Mouse (Mus musculus) spleen, embryonic (tissue): ENCODE measurements around the gene Ipmk.
"Not testable (repeated sequence)": the region's sequence is repeated elsewhere in the genome, so short reads cannot be mapped to it uniquely, and the experiment has no call there.

Experiments used
- CTCF ChIA-PET: fragments of 350-600 bp; sonication (Branson Sonifier 250); formaldehyde crosslinking; loops from one replicate; lab custom pipeline; 2022; lab: Charles Lee

The Ipmk gene

DNA sequence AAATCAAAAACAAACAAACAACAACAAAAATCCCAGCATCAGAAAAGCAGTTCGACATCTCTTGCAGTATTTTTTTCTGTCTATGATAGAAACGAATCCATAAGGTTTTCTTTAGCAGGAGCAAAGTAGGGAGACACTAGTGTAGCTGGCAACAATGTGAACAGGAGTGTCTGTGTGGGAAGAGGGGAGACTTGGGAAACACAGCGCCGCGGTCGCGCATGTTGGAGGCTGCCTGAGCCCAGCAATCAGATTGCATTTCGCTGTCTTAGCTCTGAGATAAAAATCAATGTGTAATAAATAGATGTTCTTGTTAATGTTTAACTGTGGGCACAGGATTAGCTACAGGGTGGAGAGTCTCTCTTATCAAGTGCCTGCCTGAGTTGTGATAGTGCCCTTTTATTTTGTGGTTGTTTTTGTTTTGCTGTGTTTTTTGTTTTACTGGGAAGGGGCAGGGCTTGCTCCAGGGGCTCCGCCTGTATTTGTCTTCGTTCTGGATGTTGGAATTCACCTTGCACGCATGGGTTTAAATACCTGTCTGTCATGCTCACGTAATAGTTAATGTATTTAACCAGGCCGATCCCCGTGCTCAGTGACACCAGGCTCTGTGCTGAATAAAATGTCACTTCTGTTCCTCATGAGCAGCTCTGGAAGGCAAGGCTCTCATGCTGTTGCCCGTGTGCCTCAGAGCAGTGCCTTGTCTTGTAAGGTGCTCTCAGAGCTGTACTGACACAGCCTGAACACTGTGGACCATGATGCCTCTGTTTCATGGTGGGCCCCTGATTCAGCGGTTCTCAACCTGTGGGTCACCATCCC lies 20.8 kb downstream of the Ipmk start:
- CTCF ChIA-PET = no interaction called here

DNA sequence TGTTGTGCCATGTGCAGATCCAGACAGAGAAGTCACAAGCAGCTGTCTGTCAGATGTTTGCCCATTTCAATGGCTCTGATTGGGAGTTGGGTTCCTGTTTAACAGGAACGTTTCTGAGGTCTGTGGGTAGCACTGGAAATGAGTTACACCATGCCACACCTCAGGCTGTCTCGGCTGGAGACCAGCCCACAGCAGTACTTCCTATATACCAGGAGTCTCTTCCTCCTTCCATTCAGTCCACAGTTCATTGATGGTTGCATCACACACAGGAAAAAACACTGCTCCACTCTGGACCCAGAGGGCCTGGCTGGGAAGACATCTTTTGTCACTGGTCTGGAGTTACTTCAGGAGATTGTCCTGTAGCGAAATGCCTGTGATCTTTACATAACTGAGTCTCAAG lies 21.9 kb downstream of the Ipmk start:
- CTCF ChIA-PET = no interaction called here

DNA sequence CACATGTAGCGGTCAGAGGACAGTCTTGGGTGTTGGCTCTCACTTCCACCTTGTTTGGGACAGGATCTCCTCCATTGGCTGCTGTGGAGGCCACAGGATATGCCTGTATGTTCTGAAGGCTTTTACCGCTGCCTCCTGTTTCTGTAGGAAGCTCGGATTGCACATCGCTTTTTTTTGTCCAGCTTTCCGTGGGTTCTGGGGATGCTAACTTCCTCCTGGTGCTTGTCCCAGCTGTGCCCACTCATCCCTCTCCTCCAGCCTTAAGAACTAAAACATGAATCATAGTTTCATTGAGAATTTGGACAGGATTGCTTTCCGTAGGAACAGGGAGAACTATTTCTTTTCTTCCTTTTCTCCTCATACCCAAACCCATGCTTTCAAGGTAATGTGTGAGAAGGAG lies 24.3 kb downstream of the Ipmk start:
- CTCF ChIA-PET = no interaction called here

DNA sequence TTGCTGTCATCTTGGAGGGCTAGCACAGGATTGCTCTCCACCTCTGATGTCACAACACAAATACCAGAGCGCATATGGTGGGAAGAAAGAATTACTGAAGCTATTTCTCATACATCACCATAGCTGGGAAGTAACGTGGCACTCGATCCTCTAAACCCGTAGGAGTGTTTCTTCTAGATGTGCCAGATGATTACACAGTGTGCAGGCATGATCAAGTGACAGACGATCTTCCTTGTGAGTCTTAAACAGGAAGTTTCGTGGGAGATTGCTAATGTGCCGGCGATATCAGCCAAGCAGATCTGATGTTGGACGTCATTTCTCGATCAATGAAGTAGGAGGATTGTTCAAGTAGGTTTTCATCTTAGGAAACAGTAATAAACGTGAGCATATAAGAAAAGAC lies 26.1 kb downstream of the Ipmk start:
- CTCF ChIA-PET = no interaction called here

DNA sequence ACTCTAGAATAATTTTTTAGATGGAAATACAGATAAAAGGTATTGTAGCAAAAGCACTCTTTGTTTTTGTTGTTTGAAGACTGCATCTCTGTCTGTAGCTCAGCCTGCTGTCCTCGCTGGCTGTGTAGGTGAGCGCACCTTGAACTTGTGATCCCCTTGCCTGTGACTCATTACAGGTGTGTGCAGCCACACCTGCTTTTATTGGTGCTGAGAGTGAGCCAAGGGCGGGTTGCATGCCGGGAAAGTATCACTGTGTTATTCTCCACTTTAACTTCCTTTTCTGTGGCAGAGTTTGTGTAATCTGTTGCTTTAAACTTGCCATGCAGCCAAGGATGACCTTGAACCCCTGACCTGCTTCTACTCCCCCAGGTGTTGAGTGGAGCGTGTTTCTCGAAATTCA lies 28.5 kb downstream of the Ipmk start:
- CTCF ChIA-PET = interaction anchor here (0.6 kb wide), 1 partner anchor 67 kb away, joined by 8 read pairs; no protein-coding TSS in a partner anchor

DNA sequence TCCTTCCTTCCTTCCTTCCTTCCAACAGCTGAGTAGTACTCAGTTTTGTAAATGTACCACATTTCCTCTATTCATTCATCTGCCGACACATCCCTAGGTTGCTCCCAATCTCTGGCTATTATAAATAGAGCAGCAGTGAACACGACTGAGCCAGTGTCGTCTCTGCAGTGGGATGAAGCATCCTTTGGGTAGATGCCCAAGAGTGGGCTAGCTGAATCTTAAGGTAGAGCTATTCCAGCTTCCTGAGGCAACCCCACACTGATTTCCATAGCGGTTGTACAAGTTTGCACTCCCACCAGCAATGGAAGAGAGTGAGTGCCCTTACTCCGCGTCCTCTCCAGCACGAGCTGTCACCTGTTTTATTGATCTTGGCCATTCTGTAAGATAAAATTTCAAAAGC lies 32.8 kb downstream of the Ipmk start:
- CTCF ChIA-PET = no interaction called here

DNA sequence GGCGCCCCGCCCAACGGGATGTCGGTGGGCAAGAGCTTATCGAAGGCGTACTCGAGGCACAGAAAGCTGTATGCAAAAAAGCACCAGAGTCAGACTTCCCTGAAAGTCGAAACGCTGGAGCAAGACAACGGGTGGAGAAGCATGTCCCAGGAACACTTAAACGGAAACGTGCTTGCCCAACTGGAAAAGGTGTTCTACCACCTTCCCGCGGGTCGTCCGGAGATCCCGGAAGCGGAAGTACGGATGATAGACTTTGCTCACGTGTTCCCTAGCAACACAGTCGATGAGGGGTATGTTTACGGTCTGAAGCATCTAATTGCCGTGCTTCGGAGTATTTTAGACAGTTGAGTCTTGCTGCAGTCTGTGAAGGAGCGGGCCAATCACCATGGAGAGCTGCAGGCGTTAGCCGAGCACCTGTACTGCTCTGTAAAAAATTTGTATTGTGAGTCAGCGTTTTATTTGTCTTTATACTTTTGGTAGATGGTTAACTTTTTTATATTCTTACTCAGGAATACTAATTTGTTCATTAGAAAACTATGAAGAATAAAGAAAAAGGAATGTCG lies 34.0 kb downstream of the Ipmk start:
- CTCF ChIA-PET = no interaction called here

DNA sequence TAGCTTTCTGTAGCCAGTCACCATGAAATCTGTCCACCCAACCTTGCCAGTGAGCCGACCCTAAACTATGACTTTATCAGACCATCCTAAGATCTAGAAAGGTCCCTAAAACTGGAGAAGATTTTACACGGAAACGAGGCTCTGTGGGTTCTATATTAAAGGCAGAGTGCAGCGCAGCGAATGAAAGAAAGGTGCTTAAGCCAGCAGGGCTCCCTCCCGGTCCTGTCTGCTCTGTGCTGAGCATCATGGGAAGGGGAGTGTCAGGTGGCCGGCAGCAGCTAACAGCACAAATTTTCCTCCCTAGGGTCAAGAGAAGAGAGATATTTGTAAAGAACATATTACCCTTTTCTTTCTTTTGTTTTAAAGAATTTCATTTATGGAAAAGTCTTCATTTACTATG lies 34.5 kb downstream of the Ipmk start:
- CTCF ChIA-PET = no interaction called here

DNA sequence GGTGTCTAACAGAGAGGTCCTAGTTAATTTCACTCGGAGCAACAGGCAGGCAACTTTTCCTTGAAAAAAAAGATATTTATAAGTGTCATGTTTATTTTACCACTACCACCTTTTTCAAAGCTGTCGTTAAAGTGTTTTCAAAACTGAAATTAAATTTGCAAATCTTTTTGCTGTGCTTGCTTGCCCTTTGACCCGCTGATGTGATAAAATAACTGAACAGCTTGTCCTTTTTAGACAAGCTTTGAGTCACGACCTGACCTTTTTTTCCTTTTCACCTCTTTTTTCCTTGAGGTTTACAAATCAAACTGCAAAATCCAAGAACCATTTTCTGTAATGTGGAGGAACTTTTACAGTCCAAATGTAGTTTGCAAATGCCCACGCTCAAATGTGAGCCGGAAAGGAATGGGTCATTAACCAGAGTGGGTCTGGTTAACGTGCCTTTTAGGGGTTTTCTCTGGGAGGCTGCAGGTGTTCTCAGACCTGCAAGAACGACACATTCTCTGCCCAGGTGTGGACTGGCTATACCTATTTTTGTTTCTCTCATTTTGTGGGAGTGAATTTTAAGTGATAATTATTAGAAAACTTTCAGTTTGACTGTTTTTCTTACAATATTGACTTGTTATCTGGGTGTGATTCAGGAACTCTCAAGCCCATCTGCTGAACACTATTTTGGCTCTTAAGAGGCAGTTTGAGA lies 35.4 kb downstream of the Ipmk start:
- CTCF ChIA-PET = no interaction called here

DNA sequence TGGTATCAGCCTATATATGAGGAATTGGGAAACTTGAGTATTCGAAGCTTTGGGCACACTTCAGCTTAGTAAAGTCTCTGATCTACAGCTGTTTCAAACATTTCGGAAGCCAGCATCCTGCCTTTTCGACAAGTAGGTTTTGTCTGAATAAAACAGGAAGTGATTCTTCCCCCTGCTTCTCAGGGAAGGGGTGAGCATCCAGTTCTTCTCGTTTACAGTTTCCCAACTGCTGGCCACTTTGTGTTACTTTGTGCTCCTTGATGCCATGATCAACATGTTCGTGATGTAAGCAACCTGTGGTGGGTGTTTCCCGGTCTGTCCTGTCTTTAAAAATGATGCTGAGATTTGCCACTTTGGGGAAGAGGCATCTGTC lies 36.0 kb downstream of the Ipmk start:
- CTCF ChIA-PET = not testable (repeated sequence)

DNA sequence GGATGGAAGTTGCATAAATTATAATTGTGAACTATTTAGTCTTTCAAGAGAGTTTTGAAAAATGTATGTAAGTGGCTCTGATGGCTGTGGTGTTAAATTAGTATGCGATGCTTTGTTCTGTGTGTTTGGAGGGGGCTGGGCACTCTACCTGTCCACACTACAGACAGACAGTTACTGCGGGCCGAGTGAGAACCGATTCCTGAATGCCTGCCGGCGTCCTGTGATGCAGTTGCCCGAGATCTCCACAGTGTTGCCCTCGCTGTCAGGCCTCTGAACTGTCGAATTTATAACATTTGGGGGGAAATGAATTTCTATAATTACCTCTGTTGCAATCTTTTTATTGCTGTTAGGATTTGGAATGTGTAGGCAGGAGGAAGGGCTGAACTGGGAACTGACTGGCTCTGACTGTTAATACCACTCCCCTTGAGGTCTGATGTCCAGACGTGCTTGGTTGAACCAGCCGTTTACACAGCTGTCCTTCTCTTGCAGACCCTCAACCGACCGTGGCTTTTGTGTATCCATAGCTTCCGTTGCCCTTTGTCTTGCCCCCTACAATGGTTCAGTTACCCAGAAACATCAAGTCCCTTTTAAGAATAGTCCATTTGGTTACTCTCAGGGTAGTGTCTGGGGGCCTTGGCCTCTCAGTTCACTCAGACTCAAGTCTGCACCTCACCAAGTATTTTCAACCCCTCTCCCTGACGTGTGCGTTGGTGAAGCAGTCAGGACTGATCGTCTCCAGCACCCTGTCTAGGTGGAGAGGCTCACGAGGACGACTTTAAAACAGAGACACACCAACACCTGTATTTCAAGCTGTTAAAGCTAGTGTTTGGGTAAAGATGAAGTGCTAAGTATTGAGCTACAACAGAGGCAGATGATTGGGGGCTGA lies 36.8 kb downstream of the Ipmk start:
- CTCF ChIA-PET = no interaction called here

DNA sequence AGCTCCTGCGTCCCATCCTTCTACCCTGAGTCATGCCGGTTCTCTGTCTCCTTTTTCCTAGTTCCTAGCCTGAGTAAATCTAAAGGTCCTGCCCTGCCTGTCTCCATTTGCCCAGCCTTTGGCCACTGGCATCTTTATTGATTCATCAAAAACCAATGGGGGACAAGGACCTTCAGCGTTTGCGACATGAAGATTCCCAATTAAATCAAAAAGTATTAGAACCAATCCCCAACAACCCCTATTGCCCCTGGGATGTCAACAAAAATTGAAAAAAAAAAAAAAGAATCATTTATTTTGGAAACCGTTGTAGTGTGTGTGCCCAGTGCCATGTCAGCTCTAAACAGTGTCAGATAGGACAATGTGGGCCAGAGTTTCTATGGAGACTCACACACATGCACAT lies 41.7 kb downstream of the Ipmk start:
- CTCF ChIA-PET = interaction anchor here (0.7 kb wide), 1 partner anchor 23 kb away, joined by 3 read pairs; no protein-coding TSS in a partner anchor

DNA sequence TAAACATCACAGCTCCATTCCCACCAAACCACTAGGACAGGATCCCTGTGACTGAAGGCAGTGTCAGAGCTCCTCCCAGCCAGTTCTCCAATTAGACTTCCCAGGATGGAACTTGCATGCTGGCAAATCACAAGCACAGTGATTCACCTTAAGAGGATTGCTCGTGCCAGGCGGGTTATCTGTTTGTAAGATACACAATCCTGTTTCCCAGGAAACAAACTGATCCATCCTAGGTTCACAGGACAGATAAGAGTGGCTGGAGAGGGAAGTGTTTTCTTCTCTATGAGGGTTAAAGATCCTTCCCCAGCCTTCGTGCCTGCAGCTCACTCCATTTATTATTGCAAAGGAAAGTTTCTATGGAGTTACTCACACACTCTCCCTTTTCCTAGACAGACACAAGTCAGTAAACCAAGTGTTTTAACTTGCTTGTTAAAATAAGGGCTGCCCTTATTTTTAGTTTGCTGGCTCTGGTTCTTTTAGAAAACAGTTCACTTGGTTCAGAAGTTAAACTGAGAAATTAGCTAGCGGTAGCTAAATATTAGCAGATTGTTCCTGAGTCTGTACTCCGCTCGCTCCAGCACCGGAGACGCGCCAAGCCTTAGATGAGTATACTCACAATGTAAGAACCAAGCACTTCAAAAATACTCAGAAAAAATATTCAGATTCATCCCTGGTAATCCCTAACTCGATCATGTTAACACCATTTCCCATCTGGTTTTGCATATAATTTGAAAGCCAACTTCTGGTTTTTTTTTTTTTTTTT lies 51.0 kb downstream of the Ipmk start:
- CTCF ChIA-PET = no interaction called here

DNA sequence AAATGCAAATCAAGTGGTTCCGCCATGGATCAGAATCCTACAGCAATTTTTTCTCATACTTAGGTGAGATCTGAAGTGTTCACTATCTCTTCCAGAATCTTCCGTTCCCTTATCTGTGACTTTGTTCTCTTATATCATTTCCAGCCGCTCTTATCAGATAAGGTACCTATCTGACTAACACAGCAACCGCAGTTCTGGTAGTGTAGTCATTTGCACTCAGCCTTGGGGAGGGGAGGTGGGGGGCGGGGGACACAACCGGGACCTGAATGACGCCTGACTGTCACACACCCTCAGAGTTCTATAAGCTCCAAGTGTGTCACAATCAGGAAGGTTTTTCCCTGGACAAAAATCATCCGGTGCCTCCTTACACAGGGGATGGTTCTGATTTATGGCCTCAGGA lies 51.8 kb downstream of the Ipmk start:
- CTCF ChIA-PET = interaction anchor here (1.1 kb wide), 1 partner anchor 71 kb away, joined by 5 read pairs; no protein-coding TSS in a partner anchor

DNA sequence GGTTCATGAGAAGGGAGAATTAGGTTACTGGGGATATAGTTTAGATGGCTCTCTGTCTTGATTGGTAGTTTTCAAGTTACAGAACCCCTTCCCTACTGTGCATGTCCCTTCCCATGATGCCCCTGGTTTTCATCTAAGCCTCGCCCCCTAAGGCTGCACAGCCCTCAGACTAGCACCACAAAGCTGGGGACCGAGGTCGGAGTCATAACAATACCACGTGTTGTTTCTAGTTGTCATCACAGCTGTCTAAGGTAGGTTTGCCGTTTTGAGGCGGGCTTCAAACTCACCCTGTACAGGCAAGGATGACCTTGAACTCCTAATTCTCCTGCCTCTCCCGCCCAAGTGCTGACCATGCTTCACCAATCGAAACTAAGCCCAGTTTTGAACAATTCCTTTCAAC lies 52.4 kb downstream of the Ipmk start:
- CTCF ChIA-PET = interaction anchor here (1.1 kb wide), 1 partner anchor 72 kb away, joined by 5 read pairs; no protein-coding TSS in a partner anchor

DNA sequence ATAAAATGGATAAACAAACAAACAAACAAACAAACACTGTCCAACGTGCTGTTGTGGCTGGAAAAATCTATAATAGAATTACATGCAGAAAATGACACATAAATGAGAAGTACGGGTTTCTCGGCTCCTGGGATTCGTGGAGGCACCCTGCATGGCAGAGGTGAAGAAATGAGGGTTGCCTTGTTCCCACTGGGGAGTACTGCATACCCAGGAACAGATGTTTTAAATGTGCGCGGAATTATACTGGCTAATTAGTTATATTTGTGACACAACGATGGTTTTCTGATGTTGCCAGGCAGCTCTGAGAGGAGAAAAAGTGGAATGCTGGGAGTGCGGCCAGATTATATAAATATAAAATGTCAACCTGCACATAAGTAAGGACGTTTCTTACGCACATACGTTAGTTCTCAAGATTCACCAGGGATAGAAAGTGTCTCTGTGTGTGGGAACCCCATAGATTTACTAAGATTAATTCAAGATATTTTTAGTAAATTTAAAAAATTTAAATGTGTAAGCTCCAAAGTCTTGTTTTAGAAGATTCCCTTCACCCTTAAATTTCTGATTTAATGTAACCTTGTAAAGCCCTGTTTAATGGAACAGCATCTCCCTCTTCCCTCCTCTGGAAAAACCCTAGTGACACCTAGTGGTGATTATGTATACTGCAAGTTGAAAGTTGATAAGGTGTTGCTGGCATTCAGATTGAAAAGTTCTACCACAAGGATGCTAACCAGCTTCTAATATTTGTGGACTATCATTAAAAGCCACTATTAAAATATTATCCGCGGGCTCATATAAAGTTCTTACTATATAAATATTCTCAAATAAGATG lies 53.5 kb downstream of the Ipmk start:
- CTCF ChIA-PET = interaction anchor here (0.7 to 2.2 kb wide), 3 partner anchors 63 to 99 kb away, joined by 3 to 9 read pairs (median 7); no protein-coding TSS in a partner anchor

DNA sequence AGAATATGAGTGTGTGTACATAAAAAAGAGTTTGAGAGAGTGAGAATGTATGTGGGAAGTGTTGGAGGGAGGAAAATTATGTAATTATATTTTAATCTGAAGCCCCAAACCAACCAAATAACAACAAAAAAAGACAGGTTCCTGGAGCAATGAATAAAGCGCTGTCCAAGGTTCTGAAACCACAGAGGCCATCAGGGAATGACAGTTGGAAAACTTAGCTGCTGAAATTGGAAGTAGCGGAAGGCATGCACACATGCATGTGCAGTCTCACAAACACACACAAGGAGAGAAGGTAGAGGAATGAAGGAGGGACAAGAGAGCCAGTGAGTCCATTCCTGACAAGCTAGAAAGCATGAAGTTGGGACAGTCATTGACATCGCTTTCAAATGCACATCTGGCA lies 56.1 kb downstream of the Ipmk start:
- CTCF ChIA-PET = interaction anchor here (1.5 kb wide), 1 partner anchor 77 kb away, joined by 10 read pairs; no protein-coding TSS in a partner anchor

DNA sequence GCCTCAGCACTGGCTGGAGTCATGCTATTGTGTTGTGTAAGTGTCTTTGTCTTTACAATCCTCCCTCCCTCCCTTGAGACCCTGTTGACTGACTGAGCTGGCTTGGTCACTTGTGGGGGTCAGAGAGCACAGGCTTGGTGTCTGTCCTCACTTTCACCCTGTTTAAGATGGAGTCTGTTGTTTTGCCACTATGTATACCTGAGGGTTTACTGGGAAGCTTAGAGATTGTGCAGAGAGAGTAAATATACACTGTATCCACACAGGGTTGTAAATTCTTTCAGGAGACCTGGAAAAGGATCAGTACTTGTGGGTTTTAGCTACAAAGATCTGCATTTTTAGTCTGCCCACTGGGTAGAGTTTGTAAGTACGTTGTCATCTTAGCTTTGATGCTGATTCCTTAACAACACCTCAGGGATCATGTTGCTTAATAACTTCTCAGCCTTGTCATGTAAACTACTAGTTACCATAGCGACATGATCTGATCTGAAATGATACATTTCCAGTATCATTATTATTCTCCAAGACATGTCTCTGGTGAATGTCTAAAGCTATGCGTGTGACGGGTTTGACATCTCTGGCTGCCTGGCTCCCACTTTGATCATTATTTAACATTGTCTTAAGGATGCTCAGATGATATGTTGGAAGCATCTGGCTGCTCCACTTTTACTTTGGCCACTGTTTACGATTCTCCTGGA lies 58.1 kb downstream of the Ipmk start:
- CTCF ChIA-PET = no interaction called here

DNA sequence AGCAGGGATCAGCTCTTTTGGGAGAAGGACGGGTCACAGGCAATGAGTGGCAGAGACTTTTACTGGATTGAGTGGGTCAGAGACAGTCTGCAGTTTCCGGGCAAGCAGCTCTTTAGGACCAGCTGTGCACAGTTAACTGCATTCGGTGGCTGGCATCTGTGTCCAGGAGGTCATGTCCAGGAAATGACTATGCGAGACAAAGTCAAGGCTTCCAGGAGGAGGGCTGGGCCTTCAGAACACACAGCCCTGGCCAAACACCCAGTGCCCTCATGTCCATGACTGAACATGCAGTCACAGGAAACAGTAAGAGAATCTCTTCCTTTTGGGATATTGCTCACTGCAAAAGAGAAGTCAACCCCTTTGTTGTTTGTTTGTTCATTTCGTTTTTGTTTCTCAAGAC lies 62.4 kb downstream of the Ipmk start:
- CTCF ChIA-PET = no interaction called here
